Mouse (Mus musculus): ENCODE measurements around the gene Epha2. TPM values are rescaled to one million over a fixed set of nuclear protein-coding genes. Genes with fewer than 3 reads are reported as not detected.

The Epha2 gene
- polyA plus RNA-seq (2012; rRNA removed): 5.9 and 8.3 TPM in 2 replicates

DNA sequence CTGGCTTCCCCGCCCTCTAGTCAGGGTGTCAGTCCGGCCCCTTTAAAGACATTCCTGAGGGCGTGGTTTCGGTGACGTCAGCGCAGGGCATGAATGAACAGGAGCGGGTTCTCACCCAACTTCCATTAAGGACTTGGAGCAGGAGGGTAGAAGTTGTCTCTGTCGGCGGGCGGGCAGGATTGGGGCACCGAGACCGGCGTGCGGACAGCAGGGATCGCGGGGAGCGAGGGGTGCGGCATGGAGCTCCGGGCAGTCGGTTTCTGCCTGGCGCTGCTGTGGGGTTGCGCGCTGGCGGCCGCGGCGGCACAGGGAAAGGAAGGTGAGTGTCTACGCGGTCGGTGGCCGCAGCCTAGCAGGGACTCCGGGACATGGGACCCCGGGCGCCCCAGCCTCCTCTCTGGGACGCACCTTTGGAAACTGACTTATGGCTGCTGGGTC, at the start of gene Epha2:
Gene Epha2 (plus strand): TSS at position 125 of the 438 bp plus-strand sequence.
- no peak for DNase-seq (ENCODE audit: low read depth)

DNA sequence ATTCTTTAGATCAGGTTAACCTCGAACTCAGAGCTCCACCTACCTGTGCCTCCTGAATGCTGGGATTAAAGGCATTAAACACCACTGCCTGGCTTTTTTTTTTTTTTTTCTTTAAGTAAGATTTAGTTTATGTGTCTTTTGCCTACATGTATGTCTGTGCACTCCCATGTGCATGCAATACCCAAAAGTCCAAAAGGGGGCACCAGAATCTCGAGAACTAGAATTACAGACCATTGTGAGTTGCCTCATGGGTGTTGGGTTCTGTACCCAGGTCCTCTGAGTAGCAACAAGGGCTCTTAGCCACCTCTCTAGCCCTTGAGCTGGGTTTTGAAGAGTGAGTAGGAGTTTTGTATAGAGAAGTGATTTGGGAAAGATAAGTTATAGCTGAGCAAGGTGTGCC, 48.4 kb upstream of the Epha2 start:
- no peak for DNase-seq (ENCODE audit: low read depth)

DNA sequence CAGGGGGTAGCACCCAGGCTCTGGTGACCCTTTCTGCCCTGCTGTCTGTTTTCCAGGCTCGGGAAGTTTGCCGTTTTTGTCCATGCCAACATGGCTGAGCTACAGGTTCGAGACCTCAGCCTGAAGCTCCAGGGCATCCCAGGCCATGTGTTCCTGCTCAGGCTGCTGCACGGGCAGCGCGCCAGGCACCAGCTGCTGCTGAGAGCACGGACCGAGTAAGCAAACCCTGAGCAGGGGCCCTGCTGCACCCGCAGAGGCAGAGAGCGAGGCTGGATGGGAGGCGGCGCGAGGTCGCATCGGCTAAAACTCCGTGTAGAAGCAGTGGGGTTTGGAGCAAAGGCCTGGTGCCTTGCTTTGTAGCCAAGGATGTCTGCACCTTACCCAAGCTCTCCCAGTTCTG, 46.8 kb upstream of the Epha2 start:
- DNase-seq (ENCODE audit: low read depth): no peak

DNA sequence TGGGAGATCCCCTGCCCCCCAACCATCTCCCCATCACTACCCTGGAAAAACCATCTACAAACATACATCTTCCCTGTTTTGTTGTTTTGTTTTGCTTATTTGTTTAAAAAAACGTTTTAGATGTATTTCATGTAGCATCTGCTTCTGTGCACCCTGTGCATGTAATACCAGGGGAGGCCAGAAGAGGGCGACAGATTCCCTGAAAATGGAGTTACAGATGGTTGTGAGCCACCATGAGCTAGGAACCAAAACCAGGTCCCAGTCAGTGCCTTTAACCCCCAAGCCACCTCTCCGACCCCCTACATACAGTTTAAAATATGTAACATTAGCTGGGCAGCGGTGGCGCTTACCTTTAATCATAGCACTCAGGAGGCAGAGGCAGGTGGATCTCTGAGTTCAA, 43.6 kb upstream of the Epha2 start:
- no peak for DNase-seq (ENCODE audit: low read depth)

DNA sequence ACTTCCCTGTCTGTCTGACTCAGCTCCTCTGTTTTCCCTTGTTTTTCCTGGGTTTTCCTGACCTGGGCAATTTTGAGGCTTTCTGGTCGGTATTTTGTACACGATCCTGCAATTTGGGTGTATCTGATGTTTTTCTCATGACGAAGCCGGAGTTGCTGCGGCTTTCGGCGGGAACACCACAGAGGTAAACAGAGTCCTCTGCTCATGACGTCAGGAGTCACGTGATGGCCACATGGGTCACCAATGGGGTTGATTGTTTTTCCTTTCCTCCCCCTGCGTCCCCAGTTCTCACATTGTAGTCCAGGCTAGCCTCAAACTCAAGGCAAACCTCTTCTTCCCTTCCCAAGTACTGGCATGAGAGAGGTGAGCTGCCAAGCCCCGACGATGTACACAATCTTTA, 41.6 kb upstream of the Epha2 start:
- DNase-seq (ENCODE audit: low read depth): no peak

DNA sequence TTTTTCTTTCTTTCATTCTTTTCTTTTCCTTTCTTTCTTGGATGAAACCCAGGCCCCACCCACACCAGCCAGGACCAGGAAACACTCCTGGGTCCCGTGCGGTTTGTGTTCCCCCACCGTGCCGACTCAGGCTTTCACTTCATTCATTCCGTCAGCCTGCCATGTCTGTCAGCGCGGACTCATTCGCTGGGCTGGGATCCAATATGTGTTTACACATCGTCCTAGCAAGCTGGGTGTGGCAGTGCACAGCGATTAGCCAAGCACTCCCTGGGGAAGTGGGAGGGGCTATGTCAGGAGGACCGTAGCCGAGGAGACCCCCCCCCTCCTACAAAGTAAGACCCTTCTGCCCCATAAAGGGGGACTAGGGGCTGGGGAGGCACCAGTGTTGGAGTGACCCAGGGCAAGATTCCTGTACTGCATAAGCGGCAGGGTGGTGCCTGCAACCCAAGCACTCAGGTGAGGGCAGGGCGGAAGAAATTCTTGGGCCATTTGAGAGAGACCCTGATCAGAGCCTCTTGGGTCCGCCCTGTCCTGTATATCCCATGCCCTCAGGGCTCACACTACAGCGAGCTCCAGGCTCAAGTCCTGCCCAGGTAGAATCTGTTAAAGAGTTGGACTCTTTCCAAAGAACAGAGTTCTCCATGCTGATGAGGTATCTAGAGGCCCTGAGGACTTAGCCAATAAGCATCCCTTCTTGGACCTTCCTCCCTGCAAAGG, 40.9 kb upstream of the Epha2 start:
- DNase-seq (ENCODE audit: low read depth): no peak

DNA sequence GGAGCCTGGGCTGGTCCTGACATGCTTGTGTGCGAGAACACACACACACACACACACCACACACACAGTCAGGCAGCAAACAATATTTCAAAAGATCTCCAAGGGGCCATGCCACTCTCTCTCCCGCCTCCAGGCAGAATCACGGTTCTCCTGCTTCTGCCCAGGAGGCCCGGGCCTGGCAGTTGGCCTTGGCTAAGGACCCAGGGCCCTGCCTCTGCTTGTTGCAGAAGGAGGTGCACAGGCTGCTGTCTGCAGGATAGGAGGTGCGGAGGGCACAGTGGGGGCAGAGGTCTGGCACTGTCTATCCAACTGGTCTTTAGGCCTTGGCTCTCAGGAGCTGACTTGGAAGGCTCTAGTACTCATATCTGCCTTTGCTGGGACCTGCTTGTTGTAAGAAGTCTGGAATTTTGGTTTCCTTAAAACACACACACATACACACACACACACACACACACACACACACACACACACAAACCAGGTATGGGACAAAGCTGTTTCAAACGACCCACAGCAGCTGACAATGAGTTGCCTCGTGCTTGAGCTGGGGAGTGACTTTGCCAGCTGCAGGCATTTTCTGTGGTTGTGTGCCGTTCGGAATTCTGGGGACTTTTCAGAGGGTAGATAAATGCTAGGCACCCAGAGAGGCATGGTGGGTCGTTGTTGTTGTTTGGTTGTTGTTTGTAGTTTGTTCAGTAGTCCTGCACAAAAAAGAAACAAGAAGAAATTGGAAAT, 38.0 kb upstream of the Epha2 start:
- no peak for DNase-seq (ENCODE audit: low read depth)

DNA sequence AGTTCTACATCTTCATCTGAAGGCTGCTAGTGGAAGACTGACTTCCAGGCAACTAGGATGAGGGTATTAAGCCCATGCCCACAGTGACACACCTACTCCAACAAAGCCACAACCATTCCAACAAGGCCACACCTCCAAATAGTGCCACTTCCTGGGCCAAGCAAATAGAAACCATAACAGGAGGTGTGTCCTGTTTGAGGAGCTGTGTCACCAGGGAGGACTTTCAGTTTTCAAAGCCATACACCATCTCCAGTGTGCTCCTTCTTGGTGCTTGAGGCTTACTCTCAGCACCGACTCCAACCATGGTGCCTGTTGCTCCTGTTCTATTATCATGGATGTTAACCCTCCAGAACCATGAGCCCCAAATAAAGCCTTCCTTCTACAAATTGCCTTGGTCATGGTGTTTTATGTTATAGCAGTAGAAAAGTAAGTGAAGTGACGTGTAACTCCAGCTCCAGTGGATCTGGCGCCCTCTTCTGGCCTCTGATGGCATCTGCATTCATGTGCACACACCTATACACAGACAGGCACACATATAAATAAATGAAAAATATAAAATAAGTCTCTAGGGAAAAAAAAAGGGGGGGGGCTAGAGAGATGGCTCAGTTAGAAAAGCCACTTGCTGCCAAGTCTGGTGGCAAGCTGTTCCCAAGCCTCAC, 34.9 kb upstream of the Epha2 start:
- DNase-seq (ENCODE audit: low read depth): no peak

DNA sequence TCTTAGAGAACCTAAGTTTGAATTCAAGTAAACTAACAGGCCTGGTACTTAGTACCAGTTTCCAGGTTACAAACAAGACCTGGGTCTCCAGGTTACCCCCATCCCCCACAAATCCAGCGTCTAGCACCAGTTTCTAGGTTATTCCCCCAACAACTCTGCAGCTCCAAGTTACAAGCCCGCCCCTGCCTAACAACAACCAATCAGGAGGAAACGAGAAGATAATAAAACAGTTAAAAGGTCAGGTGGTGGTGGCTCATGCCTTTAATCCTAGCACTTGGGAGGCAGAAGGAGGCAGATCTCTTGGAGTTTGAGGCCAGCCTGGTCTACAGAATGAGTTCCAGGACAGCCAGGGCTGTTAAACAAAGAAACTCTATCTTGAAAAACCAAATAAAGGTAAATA, 33.8 kb upstream of the Epha2 start:
- DNase-seq (ENCODE audit: low read depth): no peak

DNA sequence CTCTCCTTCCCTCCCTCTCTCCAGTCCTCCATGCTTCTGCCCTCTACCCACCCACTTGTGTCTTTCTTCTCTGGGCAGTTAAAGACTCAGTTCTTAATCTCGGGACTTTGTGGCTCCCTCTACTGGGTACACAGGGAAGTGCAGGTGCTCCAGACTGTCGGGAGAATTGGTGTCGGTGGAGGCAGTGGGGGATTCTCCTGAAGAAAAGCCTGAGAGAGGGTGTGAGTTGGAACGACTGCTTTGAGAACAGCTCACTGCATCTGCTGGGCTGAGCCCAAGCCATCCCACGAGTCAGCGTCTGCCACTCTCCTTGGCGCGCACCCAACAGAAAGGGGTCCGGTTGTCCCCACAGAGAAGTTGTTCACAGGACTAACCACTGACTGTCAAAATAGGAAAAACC, 33.2 kb upstream of the Epha2 start:
- DNase-seq (ENCODE audit: low read depth): no peak

DNA sequence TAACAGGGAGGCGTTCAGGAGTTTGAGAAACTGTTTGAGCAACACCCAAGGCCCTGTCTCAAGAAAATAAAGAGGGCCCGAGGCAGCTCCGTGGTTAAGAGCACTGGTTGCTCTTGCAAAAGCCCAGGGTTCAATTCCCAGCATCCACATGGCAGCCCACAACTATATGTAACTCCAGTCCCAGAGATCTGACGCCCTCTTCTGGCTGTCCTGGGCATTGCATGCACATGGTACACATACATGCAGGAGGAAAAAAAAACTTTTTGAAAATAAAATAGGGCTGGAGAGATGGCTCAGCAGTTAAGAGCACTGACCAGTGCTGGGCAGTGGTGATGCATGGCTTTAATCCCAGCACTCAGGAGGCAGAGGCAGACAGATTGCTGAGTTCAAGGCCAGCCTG, 32.7 kb upstream of the Epha2 start:
- no peak for DNase-seq (ENCODE audit: low read depth)

DNA sequence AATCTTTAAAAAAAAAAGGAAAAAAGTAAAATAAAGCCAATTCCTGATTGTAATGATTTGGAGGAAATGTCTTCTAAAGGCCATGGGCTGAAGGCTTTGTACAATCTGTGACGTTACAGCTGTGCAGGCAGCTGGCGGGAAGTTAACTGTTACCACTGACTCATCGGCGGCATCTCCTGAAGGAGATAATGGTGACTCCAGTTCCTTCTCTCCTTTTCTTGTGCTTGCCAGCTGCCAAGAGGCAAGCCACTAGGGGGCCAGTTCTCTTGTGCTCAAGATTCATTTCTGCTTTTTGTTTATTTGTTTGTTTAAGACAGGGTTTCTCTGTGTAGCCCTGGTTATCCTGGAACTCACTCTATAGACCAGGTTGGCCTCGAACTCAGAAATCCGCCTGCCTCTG, 32.0 kb upstream of the Epha2 start:
- DNase-seq (ENCODE audit: low read depth): no peak

DNA sequence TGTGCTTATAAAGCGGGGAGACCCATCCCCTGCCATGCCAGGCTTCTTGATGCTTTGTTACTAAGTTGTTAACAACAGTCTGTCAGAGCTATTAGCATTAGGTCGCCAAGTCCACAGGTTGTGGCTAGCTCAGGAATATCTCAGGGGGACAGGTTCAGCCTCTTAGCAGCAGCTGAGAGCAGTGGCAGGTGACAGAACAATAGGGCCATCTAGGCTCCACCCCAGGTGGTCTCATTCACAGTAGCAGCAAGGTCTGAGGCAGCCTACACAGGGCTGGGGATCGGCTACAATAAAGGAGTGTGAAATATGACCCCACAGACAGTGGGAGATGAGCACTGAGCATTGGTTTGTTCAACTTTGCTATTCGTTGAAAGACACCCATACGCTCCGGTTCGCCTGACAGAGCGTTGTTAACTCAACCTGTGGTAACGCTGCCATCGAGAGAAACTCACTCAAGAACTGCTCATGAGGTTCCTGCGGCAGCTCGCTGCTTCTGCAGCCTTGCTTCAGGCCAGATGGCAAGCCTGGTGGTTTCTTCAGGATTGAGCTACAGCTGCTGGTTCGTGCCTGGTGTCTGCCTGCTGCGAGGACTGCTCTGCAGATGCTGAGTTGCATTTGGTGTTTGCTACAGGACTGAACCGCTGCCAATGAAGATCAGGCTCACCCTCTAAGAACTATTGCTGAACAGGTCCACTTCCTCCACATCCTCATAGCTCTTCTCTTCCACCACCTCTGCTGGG, 30.7 kb upstream of the Epha2 start:
- DNase-seq (ENCODE audit: low read depth): no peak

DNA sequence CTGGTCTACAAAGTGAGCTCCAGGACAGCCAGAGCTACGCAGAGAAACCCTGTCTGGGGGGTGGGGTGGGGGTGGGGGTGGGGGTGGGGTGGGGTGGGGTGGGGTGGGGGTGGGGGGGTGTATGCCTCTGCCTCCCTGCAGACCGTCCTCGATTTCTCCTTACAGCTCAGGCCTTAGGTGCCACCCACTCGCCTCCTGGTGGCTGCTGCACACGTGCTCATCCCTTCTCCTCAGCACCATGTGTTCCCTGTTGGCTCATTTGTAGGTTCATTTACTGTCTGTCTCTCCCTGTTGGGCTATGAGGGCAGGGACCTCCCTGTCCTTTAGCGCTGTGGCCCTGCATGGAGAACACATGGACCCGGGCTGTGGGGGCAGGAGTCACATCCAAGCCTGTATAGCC, 29.8 kb upstream of the Epha2 start:
- DNase-seq (ENCODE audit: low read depth): no peak

DNA sequence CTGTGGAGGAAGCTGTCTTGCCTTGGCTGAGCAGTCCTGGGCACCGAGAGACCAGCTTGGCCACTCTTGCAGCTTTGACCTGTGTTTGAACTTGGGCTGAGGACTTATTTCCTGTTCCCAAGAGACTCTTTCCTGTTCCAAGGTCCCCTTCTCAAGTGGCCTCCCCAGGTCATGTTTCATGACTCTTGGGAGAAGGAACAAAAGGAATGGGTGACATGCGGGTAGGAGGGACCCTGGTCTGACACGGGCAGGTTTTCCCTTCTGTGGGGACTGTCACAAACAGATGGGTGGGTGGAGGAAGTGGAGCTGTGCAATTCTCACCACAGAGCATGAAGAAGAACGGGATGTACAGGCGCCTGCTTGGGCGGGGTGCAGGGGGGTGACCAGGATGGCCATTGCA, 29.3 kb upstream of the Epha2 start:
- no peak for DNase-seq (ENCODE audit: low read depth)

DNA sequence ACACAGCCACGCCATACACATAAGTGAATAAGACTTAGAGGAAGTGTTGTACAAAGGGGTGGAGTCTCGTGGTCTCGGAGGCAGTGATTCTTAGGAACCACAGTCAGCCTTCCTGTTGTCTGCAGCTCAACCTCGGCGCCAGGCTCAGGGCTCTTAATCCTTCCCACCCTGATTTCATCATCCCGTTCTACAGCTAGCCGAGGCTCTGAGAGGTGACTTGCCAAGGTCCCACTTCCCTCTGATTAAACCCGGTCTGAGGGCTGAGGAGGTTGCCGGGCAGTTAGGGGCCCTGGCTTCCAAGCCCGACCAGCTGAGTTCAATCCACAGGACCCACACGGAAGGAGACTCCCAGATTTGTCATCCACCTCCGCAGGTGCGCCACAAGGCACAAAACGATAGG, 28.2 kb upstream of the Epha2 start:
- no peak for DNase-seq (ENCODE audit: low read depth)

DNA sequence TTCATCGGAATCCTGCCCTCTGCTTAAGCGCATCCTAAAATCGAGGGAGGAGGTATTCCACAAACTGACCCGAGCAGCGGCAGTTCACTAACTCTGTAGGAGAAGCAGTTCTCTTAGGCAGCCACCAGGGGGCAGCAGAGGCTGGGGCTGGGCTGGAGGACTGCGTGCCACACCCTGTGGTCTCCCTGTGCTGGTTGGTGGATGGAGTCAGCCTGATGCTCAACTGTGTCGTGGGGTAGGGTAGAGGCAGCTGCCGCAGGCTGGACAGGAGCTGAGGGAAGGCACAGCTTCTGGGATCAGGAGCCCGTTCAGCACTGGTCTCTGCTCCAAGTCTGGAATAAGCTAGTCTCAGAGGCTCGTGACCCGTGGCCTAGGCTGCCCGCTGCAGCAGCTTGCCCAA, 27.7 kb upstream of the Epha2 start:
- no peak for DNase-seq (ENCODE audit: low read depth)

DNA sequence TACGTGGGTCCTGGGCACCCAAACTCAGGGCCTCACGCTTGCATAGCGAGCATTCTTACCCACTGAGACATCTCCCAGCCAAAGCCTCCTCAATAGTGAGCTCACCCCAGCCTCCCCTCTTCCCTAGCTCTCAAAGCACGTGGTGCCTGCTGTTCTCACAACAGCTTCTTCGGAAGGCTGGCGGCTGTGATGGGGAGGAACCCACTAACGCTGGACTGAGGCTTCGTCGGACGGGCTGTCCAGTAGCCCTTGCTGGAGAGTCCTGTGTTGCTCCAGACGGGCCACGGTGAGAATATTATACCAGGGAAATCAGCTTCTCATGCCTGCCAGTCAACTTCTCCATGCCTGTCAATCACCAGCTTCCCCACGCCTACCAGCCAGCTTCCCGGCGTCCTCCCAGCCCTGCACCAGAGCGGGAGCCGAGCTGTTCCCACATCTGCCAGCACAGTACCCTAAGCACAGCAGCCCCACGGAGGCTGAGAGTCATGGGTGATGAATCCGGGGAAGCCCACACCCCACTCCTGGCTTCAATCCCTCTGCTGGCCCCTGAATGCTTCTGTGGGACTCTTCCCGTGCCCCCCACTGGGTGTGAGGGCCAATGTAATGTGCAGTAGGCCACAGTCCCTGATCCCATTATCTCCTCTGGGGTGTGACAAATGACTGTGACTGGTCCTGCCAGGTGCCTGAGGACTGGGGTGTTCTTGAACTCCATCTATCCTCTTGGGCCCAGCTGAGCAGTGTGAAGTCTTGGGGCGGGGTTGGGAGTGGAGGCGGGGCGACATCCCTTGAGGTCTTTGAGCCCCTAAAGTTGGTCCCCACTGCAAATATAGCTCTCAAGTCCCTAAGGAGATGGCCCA, 26.3 kb upstream of the Epha2 start:
- DNase-seq (ENCODE audit: low read depth): no peak

DNA sequence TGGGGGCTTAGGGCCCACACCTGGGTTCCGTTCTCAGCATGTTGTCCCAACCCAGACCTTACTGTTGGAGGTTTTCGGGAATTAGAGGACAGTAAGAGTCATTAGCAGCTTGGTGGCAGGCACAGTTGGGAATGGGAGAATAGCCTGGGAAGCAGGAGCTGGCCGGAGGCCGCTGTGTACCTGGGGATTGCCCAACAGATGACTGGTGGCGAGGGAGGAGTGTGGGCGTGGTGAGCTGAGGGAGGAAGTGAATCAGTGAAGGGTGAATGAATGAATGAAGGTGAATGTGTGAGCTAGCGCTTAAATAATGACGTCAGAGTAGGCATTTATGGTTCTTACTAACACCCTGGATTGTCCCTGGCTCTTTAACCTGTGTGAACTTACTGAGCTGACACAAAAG, 23.9 kb upstream of the Epha2 start:
- no peak for DNase-seq (ENCODE audit: low read depth)

DNA sequence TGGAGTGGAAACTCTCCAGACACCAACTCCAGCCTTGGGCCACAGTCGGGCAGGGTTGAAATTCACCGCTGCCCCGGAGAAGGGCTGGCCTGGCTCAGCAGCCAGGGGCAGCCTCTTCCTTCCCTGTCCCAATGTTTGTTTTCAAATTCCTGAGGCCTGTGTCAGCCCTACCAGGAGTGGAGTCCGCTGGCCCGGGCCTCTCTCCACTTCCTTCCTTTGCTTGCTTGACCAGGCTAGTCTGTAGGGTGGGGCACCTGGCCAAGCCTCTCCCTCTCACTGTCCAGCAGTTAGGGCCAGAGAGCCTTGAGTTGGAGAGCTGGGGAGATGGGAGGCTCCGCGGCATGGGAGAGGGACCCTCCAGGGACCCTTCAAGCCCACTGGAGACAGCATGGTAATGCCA, 22.9 kb upstream of the Epha2 start:
- no peak for DNase-seq (ENCODE audit: low read depth)

DNA sequence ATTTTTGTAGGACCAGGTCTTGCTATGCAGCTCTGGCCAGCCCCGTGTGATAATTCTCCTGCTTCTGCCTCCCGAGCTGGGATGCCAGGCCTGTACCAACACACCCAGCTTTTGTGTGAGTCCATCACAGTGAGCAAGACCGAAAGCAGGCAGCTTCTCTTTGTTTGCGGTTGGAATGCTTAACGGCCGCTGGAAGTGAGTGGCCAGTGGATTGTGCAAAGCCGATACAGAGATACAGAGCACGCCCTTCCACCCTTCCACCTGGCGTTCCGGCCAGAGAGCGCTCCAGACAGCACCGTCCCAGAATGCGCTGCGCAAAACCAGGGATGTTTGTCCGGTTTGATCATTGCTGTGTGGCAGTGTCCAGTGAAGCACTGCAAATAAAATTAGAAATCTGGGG, 21.7 kb upstream of the Epha2 start:
- DNase-seq (ENCODE audit: low read depth): no peak

Data from gonadal fat pad, adult 2 months (tissue).